Mouse (Mus musculus): Measurements from ENCODE around the gene Trp53inp2.

DNA sequence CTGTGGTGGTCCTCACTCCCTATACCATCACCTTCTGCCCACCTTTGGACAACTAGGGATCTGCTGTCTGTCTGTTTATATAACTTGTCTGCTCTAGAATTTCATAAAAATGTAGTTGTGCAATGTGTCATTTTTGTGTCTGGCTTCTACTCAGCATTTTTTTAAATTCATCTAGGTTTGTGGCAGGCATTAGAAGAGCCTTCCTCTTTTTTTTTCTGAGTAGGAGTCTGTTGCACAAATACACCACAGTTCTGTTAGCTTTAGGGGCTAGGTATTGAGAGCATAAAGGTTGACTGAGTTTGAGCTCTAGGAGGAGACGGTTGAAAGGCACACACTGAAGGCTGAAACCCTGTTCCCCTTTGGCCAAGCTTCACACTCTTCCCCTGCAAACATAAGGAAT lies 7.6 kb upstream of the Trp53inp2 start:
- TF ChIP-seq TAL1 (IDR thresholded peaks at IDR 0.05; ENCODE audit: low read length) (no peak), GATA1 (IDR thresholded peaks at IDR 0.05; ENCODE audit: low read length) (no peak)
